In genomic region chr7:37005701-37006100, GRCm38 (mm10) we compare ENCODE assay signal across 19 mouse cellular contexts.
A peak's percentile ranks its signal among the peaks of the same experiment; 100 is the strongest.
DNase-seq lines count a peak whose midpoint lies in the region; ATAC-seq and TF ChIP-seq lines count a peak whose summit lies in the region.
"Had no signal": no experiment of that assay in that cellular context is flagged by ENCODE, and none has a peak within 500 bp of the region (broad histone marks: within the 10 kb centered on the region; RNA-seq: fewer than 3 reads in every experiment).

No protein-coding gene starts in this region.

- 76% methylated on average over 2 of the region's 2 CpGs for WGBS in stomach, postnatal 0 days

- H3K9ac ChIP-seq in stomach, postnatal 0 days (ENCODE audit: low read length) = no peak overlapping the region
- H3K9ac ChIP-seq: hindbrain, embryonic 12.5 days; limb, embryonic 13.5 days; midbrain, embryonic 12.5 days had no signal

- H3K36me3 ChIP-seq in testis, adult 2 months (ENCODE audit: control insufficient read depth, insufficient read depth, low read length) = no peaks in the 10 kb centered on the region
- H3K36me3 ChIP-seq in stomach, postnatal 0 days (ENCODE audit: control insufficient read depth, insufficient read depth, low read length) = no peaks in the 10 kb centered on the region
- H3K36me3 ChIP-seq: hindbrain, embryonic 12.5 days; limb, embryonic 13.5 days; midbrain, embryonic 12.5 days had no signal

- no peak for DNase-seq in gastrocnemius, adult 2 months
- DNase-seq in gastrocnemius, postnatal 36 days = no peak
- DNase-seq in layer of hippocampus, adult 2 months (ENCODE audit: low spot score in 2 of 2) = no peak
- no peak for DNase-seq in layer of hippocampus, postnatal 25 days (ENCODE audit: extremely low spot score in 1 of 2, low spot score in 1 of 2)
- DNase-seq in testis, postnatal 14 days (ENCODE audit: low spot score) = no peak
- DNase-seq in stomach, postnatal 0 days (ENCODE audit: low spot score) = no peak
- no peak for DNase-seq in embryo, embryonic 10.5 days (ENCODE audit: low spot score)
- DNase-seq: cerebellum, adult 11-12 months; kidney, postnatal 14 days; lung, adult 18-20 months; thymus, adult 18-20 months had no signal

- no peaks in the 10 kb centered on the region for H3K9me3 ChIP-seq in stomach, postnatal 0 days (ENCODE audit: control insufficient read depth, low read length)
- H3K9me3 ChIP-seq: hindbrain, embryonic 12.5 days; limb, embryonic 13.5 days; midbrain, embryonic 12.5 days had no signal

- intact Hi-C loops in gastrocnemius, adult 2 months (cut with DNase I) = no loop called here
- intact Hi-C loops in gastrocnemius, postnatal 36 days (cut with DNase I) = no loop called here

- peak; percentile 30; the same call in 1 of the 2 replicates for TF ChIP-seq CTCF in gastrocnemius, adult 2 months (IDR thresholded peaks at IDR 0.05)
- TF ChIP-seq CTCF in layer of hippocampus, adult 2 months (conservative IDR thresholded peaks at IDR 0.05) = peak; percentile 44
- TF ChIP-seq CTCF in testis, adult 2 months (IDR thresholded peaks at IDR 0.05; ENCODE audit: control insufficient read depth, insufficient read depth, insufficient replicate concordance, low read depth, low read length) = peak; percentile 35; the same call in 1 of the 2 replicates
- TF ChIP-seq CTCF in stomach, postnatal 0 days (IDR thresholded peaks at IDR 0.05; ENCODE audit: low read depth) = peak; percentile 36; the same call in 1 of the 2 replicates

- no peak overlapping the region for H3K27ac ChIP-seq in gastrocnemius, adult 2 months
- H3K27ac ChIP-seq in layer of hippocampus, adult 2 months = no peak overlapping the region
- H3K27ac ChIP-seq in testis, adult 2 months (ENCODE audit: control insufficient read depth, insufficient read depth, low read depth, low read length) = no peak overlapping the region
- no peak overlapping the region for H3K27ac ChIP-seq in stomach, postnatal 0 days (replicated peaks)
- H3K27ac ChIP-seq: hindbrain, embryonic 12.5 days; limb, embryonic 13.5 days; midbrain, embryonic 12.5 days had no signal

- H3K4me1 ChIP-seq in testis, adult 2 months (ENCODE audit: control insufficient read depth, insufficient read depth, low read length) = 0 out of 2 replicates have a peak, but pooled peaks cover under 1% of the 10 kb centered on the region
- no peaks in the 10 kb centered on the region for H3K4me1 ChIP-seq in stomach, postnatal 0 days (replicated peaks; ENCODE audit: control insufficient read depth, insufficient read depth)
- H3K4me1 ChIP-seq: hindbrain, embryonic 12.5 days; midbrain, embryonic 12.5 days had no signal

- TF ChIP-seq EP300 in stomach, postnatal 0 days (optimal IDR thresholded peaks at IDR 0.05) = no peak

- H3K27me3 ChIP-seq in testis, adult 2 months (ENCODE audit: control insufficient read depth, insufficient read depth, low read length) = no peaks in the 10 kb centered on the region
- no peaks in the 10 kb centered on the region for H3K27me3 ChIP-seq in stomach, postnatal 0 days (ENCODE audit: control insufficient read depth, insufficient read depth, low read length)
- H3K27me3 ChIP-seq: hindbrain, embryonic 12.5 days had no signal

- H3K4me2 ChIP-seq in stomach, postnatal 0 days (replicated peaks; ENCODE audit: low read depth) = no peak overlapping the region
- H3K4me2 ChIP-seq: hindbrain, embryonic 12.5 days; limb, embryonic 13.5 days; midbrain, embryonic 12.5 days had no signal

- H3K4me3 ChIP-seq in gastrocnemius, adult 2 months = no peak overlapping the region
- no peak overlapping the region for H3K4me3 ChIP-seq in layer of hippocampus, adult 2 months
- H3K4me3 ChIP-seq in testis, adult 2 months (ENCODE audit: control insufficient read depth, low read depth, low read length) = no peak overlapping the region
- H3K4me3 ChIP-seq in stomach, postnatal 0 days (ENCODE audit: low read depth, low read length) = no peak overlapping the region
- H3K4me3 ChIP-seq: erythroblast, embryonic 14.5 days; hindbrain, embryonic 12.5 days; limb, embryonic 13.5 days; midbrain, embryonic 12.5 days; myocyte had no signal

- no peak for TF ChIP-seq POLR2A in testis, adult 2 months (IDR thresholded peaks at IDR 0.05; ENCODE audit: control insufficient read depth, low read depth, low read length)

- ATAC-seq in stomach, postnatal 0 days (ENCODE audit: low FRiP score, low TSS enrichment) = no peak
- ATAC-seq: CD4-positive, CD25-positive, alpha-beta regulatory T cell, adult 4 months; forebrain, embryonic 14.5 days had no signal
